Mouse (Mus musculus) T-cell, adult 2 months (primary cell): Measurements from ENCODE around the gene Rps6kb2.
"Not testable (repeated sequence)": the region's sequence is repeated elsewhere in the genome, so short reads cannot be mapped to it uniquely, and the experiment has no call there.

Experiments
- DNase-seq: peaks from one replicate; pipeline ENCODE4 v3.0.0; 2022; ENCODE audit warnings: low spot score

The Rps6kb2 gene

GRCm38 (mm10) chr19:4142416-4143173 lies 20.6 kb downstream of the Rps6kb2 start:
- DNase-seq, result no peak

DNA sequence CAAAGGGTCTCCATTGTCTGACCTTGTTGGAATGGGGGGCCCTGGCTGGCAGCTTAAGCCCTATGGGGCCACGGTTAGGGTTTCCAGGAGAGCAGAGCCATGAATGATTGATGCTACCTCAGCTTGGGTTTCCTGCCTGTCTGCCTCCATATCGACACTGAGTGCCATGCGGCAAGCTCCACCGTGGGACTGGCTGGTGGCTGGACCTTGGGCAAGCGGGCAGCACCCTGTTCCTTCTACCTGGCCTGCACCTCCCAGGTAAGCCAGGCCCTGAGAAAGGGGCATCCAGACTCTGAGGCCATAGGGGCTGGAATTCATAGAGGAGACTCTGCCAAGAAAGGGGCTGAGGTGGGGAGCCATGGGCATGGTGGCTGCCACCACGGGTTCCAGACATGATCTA lies 23.0 kb downstream of the Rps6kb2 start:
- DNase-seq, result no peak

GRCm38 (mm10) chr19:4139446-4139845 lies 23.7 kb downstream of the Rps6kb2 start, which contains the start of gene Gpr152:
TSS of gene Gpr152 (plus strand) at chr19:4139787.
- no peak for DNase-seq

DNA sequence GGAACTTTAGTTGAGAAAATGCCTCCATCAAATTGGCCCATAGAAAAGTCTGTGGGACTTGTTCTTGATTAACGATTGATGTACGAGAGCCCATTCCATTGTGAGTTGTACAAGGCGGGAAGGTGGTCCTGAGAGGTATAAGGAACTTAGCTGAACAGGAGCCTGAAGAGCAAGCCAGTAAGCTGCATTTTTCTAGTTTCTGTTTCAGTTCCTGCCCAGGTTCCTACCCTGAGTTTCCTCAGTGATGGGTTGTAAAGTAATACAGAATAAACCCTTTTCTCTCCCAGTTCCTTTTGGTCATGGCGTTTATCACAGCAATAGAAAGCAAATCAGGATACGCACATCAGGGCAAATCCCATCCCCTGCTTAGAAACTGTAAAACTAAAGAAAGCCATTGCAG lies 25.2 kb downstream of the Rps6kb2 start:
- DNase-seq, result no peak

DNA sequence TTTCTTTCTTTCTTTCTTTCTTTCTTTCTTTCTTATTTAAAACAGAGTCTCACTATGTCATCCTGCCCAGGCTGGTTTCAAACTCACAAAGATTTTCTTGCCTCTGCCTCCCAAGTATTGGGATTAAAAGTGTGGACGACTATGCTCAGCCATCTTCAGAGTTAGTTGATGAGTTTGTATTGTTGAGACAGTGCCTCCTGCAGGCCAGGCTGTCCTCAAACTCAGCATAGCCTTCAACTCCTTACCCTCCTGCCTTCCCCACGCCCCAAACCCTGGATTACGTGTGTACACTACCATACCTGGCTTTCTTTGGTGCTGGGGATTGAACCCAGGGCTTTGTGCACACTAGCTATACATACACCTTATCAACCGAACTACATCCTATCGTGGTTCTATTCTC lies 26.7 kb downstream of the Rps6kb2 start:
- no peak for DNase-seq

DNA sequence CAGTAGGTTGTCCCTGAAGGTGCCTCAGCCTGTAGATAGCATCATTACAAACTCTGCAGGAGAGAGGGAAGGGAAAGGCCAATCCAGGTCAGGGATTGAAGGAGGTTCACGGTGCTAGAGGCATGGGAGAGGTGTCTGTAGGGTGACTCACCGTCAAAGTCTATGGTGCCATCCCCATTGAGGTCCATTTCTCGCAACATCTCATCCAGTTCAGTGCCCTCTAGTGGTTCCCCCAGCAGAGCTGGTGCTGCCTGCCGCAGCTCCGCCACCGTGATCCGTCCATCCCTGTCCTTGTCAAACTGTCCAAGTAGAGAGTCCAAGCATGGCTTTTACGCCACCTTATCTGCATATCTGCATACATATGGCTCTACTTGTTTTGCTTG lies 27.2 kb downstream of the Rps6kb2 start:
- DNase-seq, result peak; percentile 46

GRCm38 (mm10) chr19:4135229-4135962 lies 27.8 kb downstream of the Rps6kb2 start:
- DNase-seq, result not testable (repeated sequence)

DNA sequence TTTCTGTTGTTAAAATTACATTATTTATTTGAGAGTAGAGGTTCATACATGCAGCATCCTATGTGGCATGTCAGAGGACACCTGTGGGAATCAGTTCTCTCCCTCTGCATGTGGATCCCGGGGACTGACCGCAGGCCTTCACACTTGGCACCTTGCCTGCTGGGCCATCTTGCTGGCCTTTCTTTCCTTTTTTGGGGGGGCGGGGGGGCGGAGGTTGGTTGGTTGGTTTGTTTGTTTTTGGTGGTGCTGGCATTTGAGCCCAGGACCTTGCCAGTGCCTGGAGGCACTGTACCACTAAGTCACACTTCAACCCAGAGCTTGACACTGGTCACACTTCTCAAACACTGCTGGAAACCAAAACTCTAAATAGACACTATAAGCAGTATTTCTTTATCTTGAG lies 28.8 kb downstream of the Rps6kb2 start:
- no peak for DNase-seq

GRCm38 (mm10) chr19:4131768-4132167 lies 31.4 kb downstream of the Rps6kb2 start:
- no peak for DNase-seq

- no peak for DNase-seq
Measured at GRCm38 (mm10) chr19:4131075-4131474, 32.1 kb downstream of the Rps6kb2 start.

DNA sequence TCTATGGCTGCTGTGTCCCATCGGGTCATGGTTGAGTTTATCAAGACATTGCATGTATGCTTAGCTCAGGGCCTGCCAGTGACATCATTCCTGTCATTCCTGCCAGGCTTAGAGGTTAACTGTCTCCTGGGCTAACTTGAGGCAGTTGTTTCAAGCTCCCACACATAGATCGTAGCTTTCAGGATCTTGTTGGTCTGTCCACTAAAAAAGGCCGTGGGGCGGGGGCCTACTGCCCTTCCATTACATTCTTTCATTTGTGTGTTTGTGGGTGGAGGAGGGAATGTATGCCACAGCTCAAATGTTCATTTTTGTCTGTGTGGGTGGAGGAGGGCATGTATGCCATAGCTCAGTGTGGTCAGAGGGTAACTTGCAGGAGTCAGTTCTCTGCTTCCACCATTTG lies 33.0 kb downstream of the Rps6kb2 start:
- no peak for DNase-seq

DNA sequence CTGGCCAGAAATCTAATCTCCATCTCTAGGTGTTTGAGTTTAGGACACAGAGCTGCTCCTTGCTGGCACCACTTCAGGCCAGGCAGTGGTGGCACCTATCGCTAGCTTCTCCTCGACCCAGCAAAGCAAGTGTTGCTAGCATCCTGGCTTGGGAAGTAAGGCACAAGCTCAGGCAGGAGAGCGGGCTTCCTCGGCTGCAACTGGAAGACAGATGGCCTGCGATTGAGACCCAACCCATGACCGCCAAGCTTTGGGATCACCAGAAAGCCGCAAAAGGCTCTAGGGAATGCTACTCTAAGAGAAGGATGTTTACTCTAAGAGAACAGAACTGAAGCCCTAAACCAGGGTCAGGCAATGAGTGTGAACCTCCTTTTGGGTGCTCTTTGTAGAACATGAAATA lies 33.7 kb downstream of the Rps6kb2 start:
- DNase-seq, result no peak

DNA sequence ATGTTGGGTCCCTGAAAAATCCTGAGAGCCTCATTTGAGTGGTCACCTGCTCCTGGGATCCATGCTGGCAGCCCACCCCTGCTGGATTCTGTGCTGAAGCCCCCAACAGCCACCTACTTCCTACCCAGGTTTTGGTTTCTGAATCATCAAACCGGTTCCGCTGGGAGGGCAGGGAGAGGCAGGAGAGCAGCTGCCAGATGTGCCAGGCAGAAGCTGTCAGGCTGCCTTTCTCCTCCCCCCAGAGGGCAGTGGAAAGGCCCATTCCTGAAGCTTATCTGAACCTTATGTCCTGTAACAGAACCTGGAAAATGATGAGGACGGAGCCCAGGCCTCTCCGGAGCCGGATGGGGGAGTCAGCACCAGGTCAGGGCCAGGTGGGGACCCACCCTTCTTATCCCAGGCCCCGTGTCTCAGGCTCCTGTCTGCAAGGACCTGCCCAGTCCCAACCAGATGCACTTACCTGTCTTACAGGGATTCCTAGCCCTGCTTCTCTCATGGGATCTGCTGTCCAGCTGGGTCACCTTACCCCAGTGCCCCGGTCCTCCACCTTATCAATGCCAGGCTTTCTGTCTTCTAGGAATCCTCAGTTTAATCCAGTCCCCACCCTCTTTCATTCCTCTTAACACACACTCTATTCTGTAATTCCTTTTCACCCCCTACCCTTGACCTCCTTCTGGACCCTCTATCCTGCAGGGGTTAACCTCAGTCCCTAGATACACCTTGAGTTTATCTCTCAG lies 36.2 kb downstream of the Rps6kb2 start:
- DNase-seq, result no peak

DNA sequence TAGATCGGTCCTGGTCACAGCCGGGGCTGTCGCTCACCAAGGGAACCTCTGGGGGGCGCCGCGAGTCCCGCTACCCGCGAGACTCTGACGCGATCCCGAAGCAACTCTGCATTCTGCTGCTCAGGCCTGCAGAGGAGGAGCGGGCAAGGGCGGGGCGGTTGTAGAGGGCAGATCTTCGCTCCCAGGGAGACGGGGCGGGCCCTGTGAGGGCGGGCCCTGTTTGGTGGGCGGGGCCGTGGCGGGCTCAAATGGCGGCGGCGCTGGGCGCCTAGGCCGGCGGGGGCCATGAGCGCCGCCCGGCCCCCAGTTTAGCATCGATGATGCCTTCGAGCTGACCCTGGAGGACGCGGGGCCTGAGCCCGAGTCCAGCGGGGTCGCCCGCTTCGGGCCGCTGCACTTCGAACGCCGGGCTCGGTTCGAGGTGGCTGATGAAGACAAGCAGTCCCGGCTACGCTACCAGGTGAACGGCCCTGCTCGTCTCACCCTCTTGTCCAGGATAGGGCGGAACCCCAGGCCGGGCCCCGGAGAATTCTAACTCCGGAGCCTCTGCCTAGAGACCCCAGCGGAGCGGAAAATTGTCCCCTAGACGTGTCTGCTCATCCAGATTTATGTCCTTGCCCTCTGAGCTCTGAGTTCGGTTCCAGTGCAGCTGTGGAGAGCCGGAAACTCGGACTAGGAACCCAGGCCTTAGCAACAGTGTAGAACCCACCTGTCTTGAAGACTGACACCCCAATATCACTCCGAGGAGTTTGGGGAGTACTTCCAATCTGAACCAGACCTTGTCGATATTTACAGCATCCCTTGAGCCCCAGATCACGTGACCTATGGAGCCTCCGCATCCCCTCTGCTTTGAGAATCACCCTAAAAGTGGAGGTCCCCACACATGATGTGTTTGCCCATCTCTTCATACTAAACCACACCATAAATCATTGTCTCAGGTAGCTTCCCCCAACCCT lies 37.1 kb downstream of the Rps6kb2 start, which contains the start of gene Aip:
Gene Aip, minus strand, starts transcription at position 118 of the 956 bp plus-strand sequence.
- peak; percentile 99 for DNase-seq

DNA sequence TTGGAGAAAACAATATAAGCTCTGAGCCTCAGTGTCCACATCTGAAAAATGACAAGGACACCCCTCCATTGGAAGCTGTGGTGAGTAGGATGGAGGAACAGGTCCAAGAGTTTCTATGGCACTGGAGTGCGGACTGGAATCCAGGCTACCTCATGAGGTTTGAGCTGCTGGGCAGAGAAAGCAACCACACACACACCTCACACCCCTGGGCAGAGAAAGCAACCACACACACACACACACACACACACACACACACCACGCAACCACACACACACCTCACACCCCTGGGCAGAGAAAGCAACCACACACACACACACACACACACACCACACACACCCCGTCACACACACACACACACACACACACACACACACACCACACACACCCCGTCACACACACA lies 37.9 kb downstream of the Rps6kb2 start:
- DNase-seq, result not testable (repeated sequence)

DNA sequence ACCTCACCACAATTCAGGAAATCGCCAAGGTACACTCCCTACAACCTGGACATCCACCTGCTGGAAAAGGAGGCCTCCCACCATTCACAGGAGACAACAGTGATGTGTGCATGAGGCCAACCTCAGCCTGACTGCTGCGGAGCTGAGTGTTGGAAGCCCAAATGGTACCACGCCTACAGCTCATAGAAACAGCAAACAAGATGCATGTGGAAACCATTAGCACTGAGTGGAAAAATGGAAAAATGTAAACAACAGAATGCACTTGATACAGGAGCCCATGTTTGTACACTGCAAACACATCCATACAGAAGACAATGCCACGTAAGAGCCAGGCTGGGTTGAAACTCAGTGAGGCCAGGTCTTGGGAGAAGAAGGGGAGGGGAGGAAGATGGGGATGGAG lies 38.7 kb downstream of the Rps6kb2 start:
- no peak for DNase-seq

GRCm38 (mm10) chr19:4122411-4123370 lies 40.5 kb downstream of the Rps6kb2 start:
- no peak for DNase-seq

- DNase-seq, result not testable (repeated sequence)
Measured at GRCm38 (mm10) chr19:4121896-4122295, 41.3 kb downstream of the Rps6kb2 start.

DNA sequence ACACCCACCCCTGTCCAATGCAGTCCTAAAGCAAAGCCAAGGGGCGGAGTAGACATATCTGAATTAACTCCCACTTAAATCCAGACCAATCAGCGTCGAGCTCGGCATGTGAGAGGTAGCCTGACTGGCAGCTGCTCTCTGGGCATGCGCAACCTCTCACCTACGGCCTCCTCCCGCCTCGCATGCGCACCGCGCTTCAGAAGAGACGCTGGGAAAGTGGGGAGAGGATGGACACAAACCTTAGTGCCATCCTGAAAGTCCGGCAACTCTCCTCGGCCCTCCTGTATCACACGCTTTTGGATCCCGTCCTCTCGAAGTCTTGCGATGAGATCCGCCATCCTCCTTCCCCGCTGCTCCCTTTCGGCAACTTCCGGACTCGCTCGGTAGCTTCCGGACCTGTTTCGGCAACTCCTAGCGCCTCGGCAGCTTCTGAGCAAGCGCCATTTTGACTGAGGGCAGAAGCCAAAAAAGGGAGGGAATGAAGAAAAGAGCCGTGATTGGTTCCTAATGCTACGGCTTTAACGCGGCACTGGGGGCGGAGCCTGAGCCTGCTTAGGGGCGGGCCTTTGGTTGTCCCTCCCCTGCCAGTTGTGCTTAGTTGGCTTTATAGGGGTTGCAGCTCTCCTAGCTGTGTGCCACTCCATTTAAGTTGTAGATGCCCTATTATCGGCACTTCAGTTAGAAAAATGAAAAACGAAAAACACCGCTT lies 41.9 kb downstream of the Rps6kb2 start:
- peak; percentile 99 for DNase-seq

DNA sequence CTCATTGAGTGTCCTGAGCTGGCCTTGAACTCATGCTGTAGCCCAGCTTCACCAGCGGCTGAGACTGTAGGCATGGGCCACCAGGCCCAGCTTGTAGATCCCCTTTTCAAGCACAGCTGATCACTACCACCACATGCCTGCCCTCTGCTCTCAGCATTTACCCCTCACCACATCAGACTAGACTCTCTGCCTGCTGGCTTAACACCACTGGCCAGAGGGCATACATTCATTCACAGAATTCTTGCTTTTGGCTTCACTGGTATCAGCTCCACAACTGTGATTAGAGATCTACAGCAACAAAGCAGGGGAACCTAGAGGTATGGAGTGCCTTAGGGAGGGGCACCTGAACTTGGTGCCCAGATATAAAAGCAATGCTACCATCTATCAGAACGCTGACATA lies 42.7 kb downstream of the Rps6kb2 start:
- no peak for DNase-seq
